Mouse (Mus musculus): ENCODE results near the gene Klhdc8a.

DNA sequence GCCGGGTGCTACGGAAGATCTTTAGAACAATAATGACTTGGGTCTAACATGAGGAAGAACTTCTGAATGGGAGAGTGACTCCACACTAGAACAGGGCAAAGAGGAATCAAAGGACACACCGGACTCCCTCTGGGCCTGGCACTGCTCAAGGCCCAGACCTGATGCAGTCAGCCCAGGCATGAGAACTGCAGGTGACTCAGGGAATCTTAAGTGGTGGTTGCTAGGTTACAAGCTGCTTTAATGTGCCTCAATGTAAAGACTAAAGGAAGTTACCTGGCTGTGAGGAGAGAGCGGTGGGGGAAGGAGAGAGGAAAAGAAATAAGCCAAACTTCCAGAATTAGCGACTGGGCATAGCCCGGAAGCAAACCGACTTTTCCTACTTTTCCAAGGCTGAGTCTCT, 2.9 kb upstream of the Klhdc8a start:
- TF ChIP-seq CTCF (conservative IDR thresholded peaks at IDR 0.05; ENCODE audit: low read length), result no peak
- no peak for TF ChIP-seq NANOG (IDR thresholded peaks at IDR 0.05; ENCODE audit: borderline replicate concordance, low read length)
- TF ChIP-seq POU5F1 (IDR thresholded peaks at IDR 0.05; ENCODE audit: borderline replicate concordance, low read length), result no peak
